Mouse (Mus musculus) limb, embryonic 14.5 days (tissue): ENCODE results near the gene Med23. TPM values are rescaled to one million over a fixed set of nuclear protein-coding genes. Genes with fewer than 3 reads are reported as not detected.

Source experiments
- ATAC-seq: fragments of 200-750 bp; cut with Nextera tagmentation; 2 replicates; pipeline ENCODE4 v1.8.0; 2017; ENCODE audit warnings: low read depth, moderate number of reproducible peaks, moderate TSS enrichment; ENCODE audit not compliant: low FRiP score
- DNase-seq: peaks from one replicate; pipeline ENCODE4 v3.0.0-alpha.2; 2015; ENCODE audit warnings: low spot score
- H3K27ac ChIP-seq: fragments of 300-500 bp; sonication (generic); replicated peaks from 2 replicates; pipeline ENCODE4 v1.5.1; 2014; ENCODE audit warnings: low read depth, mild to moderate bottlenecking, low read length, moderate library complexity, mixed read lengths
- H3K27me3 ChIP-seq: fragments of 300-500 bp; sonication (generic); 2 replicates; pipeline ENCODE4 v1.6.1; 2014; ENCODE audit warnings: low read length, mixed read lengths; ENCODE audit not compliant: control insufficient read depth, insufficient read depth
- H3K36me3 ChIP-seq: fragments of 300-500 bp; sonication (generic); 2 replicates; pipeline ENCODE4 v1.6.1; 2014; ENCODE audit warnings: mild to moderate bottlenecking, low read length, moderate library complexity, mixed read lengths; ENCODE audit not compliant: control insufficient read depth, insufficient read depth
- H3K4me1 ChIP-seq: fragments of 300-500 bp; sonication (generic); 2 replicates; pipeline ENCODE4 v1.6.1; 2014; ENCODE audit warnings: antibody characterized with exemption, low read length, mixed read lengths; ENCODE audit not compliant: control insufficient read depth, insufficient read depth
- H3K4me2 ChIP-seq: fragments of 300-500 bp; sonication (generic); replicated peaks from 2 replicates; pipeline ENCODE4 v1.6.1; 2014; ENCODE audit warnings: low read depth, mild to moderate bottlenecking, low read length, moderate library complexity; ENCODE audit not compliant: severe bottlenecking
- H3K4me3 ChIP-seq: fragments of 300-500 bp; sonication (generic); replicated peaks from 2 replicates; pipeline ENCODE4 v1.5.1; 2014; ENCODE audit warnings: low read length
- H3K9ac ChIP-seq: fragments of 300-500 bp; sonication (generic); 2 replicates; pipeline ENCODE4 v1.6.1; 2014; ENCODE audit warnings: mild to moderate bottlenecking, low read depth, low read length, moderate library complexity; ENCODE audit not compliant: severe bottlenecking
- H3K9me3 ChIP-seq: fragments of 300-500 bp; sonication (generic); 2 replicates; pipeline ENCODE4 v1.6.1; 2016; ENCODE audit warnings: low read length; ENCODE audit not compliant: control insufficient read depth
- POLR2A ChIP-seq: fragments of 200-500 bp; IDR thresholded peaks from 2 replicates; pipeline ENCODE4 v1.8.0; 2012; ENCODE audit warnings: inconsistent platforms, mild to moderate bottlenecking, moderate library complexity, borderline replicate concordance; ENCODE audit not compliant: insufficient read depth, insufficient read length; ENCODE audit errors: extremely low read depth
- WGBS: fragments of 180-500 bp; shearing (Covaris S2); extraction: QIAGEN DNeasy Blood & Tissue Kit; methylation state at CpG from one replicate; pipeline ENCODE4 v1.1.7; 2014; 5-methylcytosine and 5-hydroxymethylcytosine counted together
- polyA plus RNA-seq, 2 experiments: library from polyadenylated mRNA; depleted of rRNA in 1 of 2; stranded (reverse) in 1 of 2; unstranded in 1 of 2; fragments of >200 nt; fragmentation: Nextera tagmentation in 1 of 2; extraction: Ambion mirVana in 1 of 2; gene quantifications; 2 replicates each; pipeline versions ENCODE4 v1.2.1 to v1.2.3; 2012 to 2014

Gene Med23
- polyA plus RNA-seq, 2 experiments, result 23.6 to 40.7 TPM

GRCm38 (mm10) chr10:24840795-24841194, 29.0 kb upstream of the Med23 start:
- Histone ChIP-seq H3K9me3 (no peaks in the 10 kb centered on the region), H3K4me2 (no peak overlapping the region), H3K36me3 (no peaks in the 10 kb centered on the region), H3K4me3 (no peak overlapping the region), H3K9ac (no peak overlapping the region), H3K27me3 (no peaks in the 10 kb centered on the region), H3K27ac (no peak overlapping the region), H3K4me1 (no peaks in the 10 kb centered on the region; the same call in 1 of the 2 replicates)
- no peak for TF ChIP-seq POLR2A
- WGBS, result 94% methylated on average over 4 of the region's 4 CpGs
- DNase-seq (no peak), ATAC-seq (no peak)

GRCm38 (mm10) chr10:24841998-24842397, 27.8 kb upstream of the Med23 start:
- no peak for TF ChIP-seq POLR2A
- Histone ChIP-seq H3K9me3 (no peaks in the 10 kb centered on the region), H3K4me1 (no peaks in the 10 kb centered on the region), H3K4me2 (no peak overlapping the region), H3K36me3 (no peaks in the 10 kb centered on the region), H3K27ac (no peak overlapping the region), H3K4me3 (no peak overlapping the region), H3K27me3 (no peaks in the 10 kb centered on the region), H3K9ac (no peak overlapping the region)
- DNase-seq, result no peak
- ATAC-seq, result no peak
- 16% methylated on average over 2 of the region's 2 CpGs for WGBS

- 91% methylated on average over 1 of the region's 1 CpGs for WGBS
- no peak for ATAC-seq
These were observed 27.1 kb upstream of the Med23 start, which contains the start of gene Enpp3 for GRCm38 (mm10) chr10:24842676-24843075. TSS of gene Enpp3 (minus strand) at chr10:24842823.

DNA sequence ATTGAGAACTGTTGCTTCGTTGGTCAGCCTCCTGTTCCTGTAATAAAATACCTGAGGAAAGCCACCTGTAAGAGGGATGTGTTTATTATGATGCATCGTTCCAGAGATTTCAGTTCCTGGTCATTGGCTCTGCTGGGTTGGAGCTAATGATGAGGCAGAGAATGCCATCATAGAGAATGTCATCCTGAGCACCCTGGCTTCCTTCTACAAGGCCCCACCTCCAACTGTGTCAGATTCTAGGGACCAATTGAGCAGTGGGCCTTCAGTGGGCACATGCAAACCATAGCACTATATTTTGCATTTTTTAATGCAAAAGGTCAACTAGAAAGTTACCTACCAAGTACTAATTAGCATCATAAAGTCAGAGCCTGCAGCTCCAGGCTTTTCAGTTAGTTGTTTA, 6.6 kb upstream of the Med23 start:
- Histone ChIP-seq H3K9me3 (no peaks in the 10 kb centered on the region), H3K4me2 (no peak overlapping the region), H3K4me3 (no peak overlapping the region), H3K4me1 (no peaks in the 10 kb centered on the region), H3K36me3 (no peaks in the 10 kb centered on the region), H3K27ac (no peak overlapping the region), H3K27me3 (no peaks in the 10 kb centered on the region), H3K9ac (no peak overlapping the region)
- ATAC-seq, result no peak
- DNase-seq, result no peak
- no peak for TF ChIP-seq POLR2A
- WGBS, result 67% methylated on average over 2 of the region's 2 CpGs

More at GRCm38 (mm10) chr10:24842676-24843075, 27.1 kb upstream of the Med23 start, which contains the start of gene Enpp3:
- Histone ChIP-seq H3K4me1 (no peaks in the 10 kb centered on the region), H3K9ac (no peak within 1 kb of the TSS), H3K4me3 (no peak within 1 kb of the TSS), H3K27me3 (no peaks in the 10 kb centered on the region), H3K4me2 (no peak within 1 kb of the TSS), H3K36me3 (no peaks in the 10 kb centered on the region), H3K27ac (no peak within 1 kb of the TSS), H3K9me3 (no peaks in the 10 kb centered on the region)
- TF ChIP-seq POLR2A, result no peak
- no peak for DNase-seq

DNA sequence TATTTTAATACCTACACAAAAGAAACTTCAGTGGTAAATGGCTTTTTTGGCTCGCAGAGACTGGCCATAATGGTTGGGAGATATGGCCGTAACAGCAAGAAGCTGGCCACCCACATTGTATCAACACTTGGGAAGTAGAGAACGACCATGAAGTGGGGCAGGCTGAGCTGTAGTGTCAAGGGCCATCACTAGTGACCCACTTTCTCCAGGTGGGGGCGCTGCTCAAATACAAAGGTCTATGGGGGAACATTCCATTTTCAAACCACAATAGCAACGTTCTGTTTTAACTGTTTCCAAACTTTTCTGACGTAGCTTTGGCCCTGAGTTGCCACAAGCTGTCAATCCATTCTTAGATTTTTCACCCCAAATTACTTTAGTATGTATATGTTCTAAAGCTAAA, 5.4 kb upstream of the Med23 start:
- H3K9ac ChIP-seq, result no peak overlapping the region
- ATAC-seq, result no peak
- no peaks in the 10 kb centered on the region for H3K36me3 ChIP-seq
- no peak overlapping the region for H3K4me3 ChIP-seq
- H3K4me2 ChIP-seq, result no peak overlapping the region
- WGBS, result 61% methylated on average over 6 of the region's 6 CpGs
- no peaks in the 10 kb centered on the region for H3K4me1 ChIP-seq
- H3K27ac ChIP-seq, result no peak overlapping the region
- no peak for DNase-seq
- no peaks in the 10 kb centered on the region for H3K9me3 ChIP-seq
- H3K27me3 ChIP-seq, result no peaks in the 10 kb centered on the region
- TF ChIP-seq POLR2A, result no peak

DNA sequence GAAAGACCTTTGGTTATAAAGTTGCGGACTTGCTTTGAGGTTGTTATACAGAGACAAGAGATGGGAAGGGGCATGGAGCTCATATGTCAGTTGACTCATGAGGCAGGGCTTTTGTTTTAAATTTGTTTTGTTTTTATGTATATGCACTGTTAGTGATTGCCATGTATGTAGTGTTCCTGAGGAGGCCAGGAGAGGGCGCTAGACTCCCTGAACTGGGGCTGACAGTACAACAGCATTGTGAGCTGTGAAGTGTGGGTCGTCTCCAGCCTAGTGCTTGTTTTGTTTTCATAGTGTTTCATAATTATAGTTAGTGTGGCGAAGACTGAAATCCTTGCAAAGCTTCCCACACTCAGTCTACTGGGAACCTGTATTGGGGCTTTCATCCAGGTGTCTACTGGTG, 3.8 kb downstream of the Med23 start:
- Histone ChIP-seq H3K9ac (no peak overlapping the region), H3K9me3 (no peaks in the 10 kb centered on the region), H3K4me2 (no peak overlapping the region), H3K4me3 (no peak overlapping the region), H3K27me3 (no peaks in the 10 kb centered on the region), H3K27ac (no peak overlapping the region), H3K4me1 (no peaks in the 10 kb centered on the region), H3K36me3 (peaks cover 71% of the 10 kb centered on the region)
- ATAC-seq (no peak), DNase-seq (no peak)
- no peak for TF ChIP-seq POLR2A
- WGBS, result 81% methylated on average over 4 of the region's 4 CpGs
